8 mouse cellular contexts compared by ENCODE assay signal in the genomic region with DNA sequence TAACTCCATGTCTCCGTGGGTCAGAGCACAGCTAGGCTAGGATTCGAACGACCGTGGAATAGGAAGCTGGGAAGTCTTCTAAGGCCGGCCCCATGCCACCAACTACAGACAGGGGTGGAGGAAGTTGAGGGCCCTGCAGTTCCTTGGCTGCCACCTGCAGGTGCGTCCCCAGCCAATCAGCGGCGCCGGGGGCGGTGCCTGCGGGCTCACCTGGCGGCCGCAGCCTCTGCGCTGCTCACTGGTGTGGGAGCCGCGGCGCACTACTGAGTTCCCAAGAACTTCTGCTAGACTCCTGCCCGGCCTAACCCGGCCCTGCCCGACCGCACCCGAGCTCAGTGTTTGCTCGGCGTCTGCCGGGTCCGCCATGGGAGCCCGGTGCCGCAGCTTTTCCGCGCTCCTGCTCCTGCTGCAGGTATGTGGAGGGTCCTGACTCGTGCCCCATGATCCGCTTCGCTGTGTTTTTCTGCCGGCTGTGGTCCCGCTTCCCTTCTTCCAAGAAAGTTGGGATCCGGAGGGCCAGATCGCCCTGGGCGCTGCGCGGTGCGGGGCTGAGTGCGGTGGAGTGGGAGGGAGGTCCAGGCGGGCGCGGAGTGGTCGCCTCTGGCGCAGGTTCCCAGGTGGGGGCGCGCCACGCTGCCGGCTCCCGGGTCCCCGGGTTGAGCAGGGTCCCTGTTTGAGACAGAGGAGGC. TPM values are rescaled to one million over a fixed set of nuclear protein-coding genes. Genes with fewer than 3 reads are reported as not detected.
DNase-seq lines count a peak whose midpoint lies in the region; ATAC-seq lines count a peak whose summit lies in the region.

A gene (plus strand): TSS at position 221 of the 689 bp plus-strand sequence.

- peaks cover 7% of the 10 kb centered on the region for H3K4me1 ChIP-seq in embryonic facial prominence, embryonic 11.5 days (ENCODE audit: control insufficient read depth, insufficient read depth, low read length)
- peaks cover 19% of the 10 kb centered on the region for H3K4me1 ChIP-seq in hindbrain, embryonic 12.5 days

- ATAC-seq in embryonic facial prominence, embryonic 11.5 days (replicated peaks; ENCODE audit: insufficient number of reproducible peaks, low FRiP score, low TSS enrichment, low read depth), result peak; percentile 66; the same call in 1 of the 2 replicates
- no peak for ATAC-seq in hindbrain, embryonic 12.5 days (ENCODE audit: low FRiP score)
- ATAC-seq in megakaryocyte progenitor cell, adult 5-6 weeks (replicated peaks; ENCODE audit: poor library complexity), result peak; percentile 34

- H3K27me3 ChIP-seq in embryonic facial prominence, embryonic 11.5 days (ENCODE audit: control insufficient read depth, insufficient read depth, low read length), result peaks cover 43% of the 10 kb centered on the region
- H3K27me3 ChIP-seq in hindbrain, embryonic 12.5 days, result peaks cover 61% of the 10 kb centered on the region

- no peaks in the 10 kb centered on the region for H3K9me3 ChIP-seq in embryonic facial prominence, embryonic 11.5 days (replicated peaks; ENCODE audit: control insufficient read depth, low read length)
- H3K9me3 ChIP-seq in hindbrain, embryonic 12.5 days (replicated peaks), result no peaks in the 10 kb centered on the region

- peak within 1 kb of the TSS; percentile 89 for H3K4me2 ChIP-seq in embryonic facial prominence, embryonic 11.5 days (ENCODE audit: low read depth, low read length)
- H3K4me2 ChIP-seq in hindbrain, embryonic 12.5 days (replicated peaks), result peak within 1 kb of the TSS; percentile 94

- no peak within 1 kb of the TSS for H3K27ac ChIP-seq in embryonic facial prominence, embryonic 11.5 days (replicated peaks; ENCODE audit: low read depth, low read length)
- no peak within 1 kb of the TSS for H3K27ac ChIP-seq in hindbrain, embryonic 12.5 days

- intact Hi-C loops in left cerebral cortex, postnatal 4 days (cut with DNase I), result no loop called here

- peak within 1 kb of the TSS; percentile 41 for H3K9ac ChIP-seq in embryonic facial prominence, embryonic 11.5 days (replicated peaks; ENCODE audit: low read length)
- peak within 1 kb of the TSS; percentile 49 for H3K9ac ChIP-seq in hindbrain, embryonic 12.5 days

- no peaks in the 10 kb centered on the region for H3K36me3 ChIP-seq in embryonic facial prominence, embryonic 11.5 days (replicated peaks; ENCODE audit: control insufficient read depth, insufficient read depth, low read depth, low read length)
- no peaks in the 10 kb centered on the region for H3K36me3 ChIP-seq in hindbrain, embryonic 12.5 days

- peak; percentile 59 for DNase-seq in CD4-positive helper T cell, adult 2 months (ENCODE audit: low read depth, low spot score)
- DNase-seq in ES-CJ7 (ENCODE audit: low read depth, low spot score) (peak; percentile 95), MN1 (ENCODE audit: low spot score) (no peak)
- DNase-seq in embryonic facial prominence, embryonic 11.5 days (ENCODE audit: low spot score), result peak; percentile 70
- peak; percentile 18 for DNase-seq in left cerebral cortex, postnatal 4 days
- DNase-seq in right cerebral cortex, postnatal 4 days, result peak; percentile 19

- 1% methylated on average over 52 of the region's 53 CpGs for WGBS in embryonic facial prominence, embryonic 11.5 days
- WGBS in hindbrain, embryonic 12.5 days, result under 1% methylated on average over 51 of the region's 53 CpGs

- H3K4me3 ChIP-seq in embryonic facial prominence, embryonic 11.5 days (ENCODE audit: low read depth, low read length), result peak within 1 kb of the TSS; percentile 48
- peak within 1 kb of the TSS; percentile 51 for H3K4me3 ChIP-seq in hindbrain, embryonic 12.5 days

RNA-seq across cellular contexts. Expression of the gene that starts here (rescaled TPM):
- polyA plus RNA-seq in embryonic facial prominence, embryonic 11.5 days (2014; fragmentation: Nextera tagmentation; extraction: Ambion mirVana), result 19.8 and 20.9 TPM in 2 replicates
- polyA plus RNA-seq in hindbrain, embryonic 12.5 days (2016; fragmentation: Nextera tagmentation; extraction: Ambion mirVana), result 6.9 and 9.2 TPM in 2 replicates
- total RNA-seq in left cerebral cortex, postnatal 4 days (2021), result 1 to 10 TPM; 4.1 to 4.2 TPM
- 0.42 and 1.2 TPM in 2 replicates for total RNA-seq in megakaryocyte progenitor cell, adult 5-6 weeks (2015)
- 0.62 and 1.3 TPM in 2 replicates for total RNA-seq in megakaryocyte progenitor cell, adult 5-6 weeks (2017)
